Mouse (Mus musculus) MEL (cell line): Measurements from ENCODE around the gene Prmt2. TPM values are rescaled to one million over a fixed set of nuclear protein-coding genes. Genes with fewer than 3 reads are reported as not detected.

Experiments used
- DNase-seq: peaks from one replicate; pipeline ENCODE4 v3.0.0; 2011; ENCODE audit warnings: low read depth, low spot score
- H3K27ac ChIP-seq: 2 replicates; pipeline ENCODE4 v1.5.1; 2012; ENCODE audit warnings: low read depth, mild to moderate bottlenecking, control low read depth, low read length, moderate library complexity; ENCODE audit not compliant: control insufficient read depth
- H3K27me3 ChIP-seq, 2 experiments: fragments of 150-350 bp in 1 of 2; sonication (generic) in 1 of 2; 2 replicates each; pipeline ENCODE4 v1.6.1; 2012; ENCODE audit warnings: low read length in 2 of 2, mild to moderate bottlenecking in 2 of 2, improper control_type of control experiment in 1 of 2, moderate library complexity in 1 of 2; ENCODE audit not compliant: insufficient read depth in 2 of 2, control insufficient read depth in 1 of 2
- H3K36me3 ChIP-seq, 2 experiments: 2 replicates each; pipeline ENCODE4 v1.6.1; 2012 to 2014; ENCODE audit warnings: low read length in 2 of 2, improper control_type of control experiment in 1 of 2, inconsistent platforms in 1 of 2, mild to moderate bottlenecking in 1 of 2; ENCODE audit not compliant: insufficient read depth in 2 of 2, control insufficient read depth in 1 of 2
- H3K4me1 ChIP-seq, 2 experiments: fragments of 150-350 bp in 1 of 2; sonication (generic) in 1 of 2; 2 replicates each; pipeline ENCODE4 v1.6.1; 2012; ENCODE audit warnings: low read length in 2 of 2, improper control_type of control experiment in 1 of 2, mild to moderate bottlenecking in 1 of 2; ENCODE audit not compliant: insufficient read depth in 2 of 2, control insufficient read depth in 1 of 2
- H3K4me3 ChIP-seq, 2 experiments: fragments of 150-350 bp in 1 of 2; sonication (generic) in 1 of 2; 2 replicates each; pipeline ENCODE4 v1.5.1; 2012; ENCODE audit warnings: low read depth in 2 of 2, low read length in 2 of 2, mild to moderate bottlenecking in 2 of 2, moderate library complexity in 2 of 2, control low read depth in 1 of 2, improper control_type of control experiment in 1 of 2; ENCODE audit not compliant: control insufficient read depth in 1 of 2, insufficient read depth in 1 of 2
- H3K79me2 ChIP-seq: 2 replicates; pipeline ENCODE4 v1.6.1; 2012; ENCODE audit warnings: mild to moderate bottlenecking, low read length, moderate library complexity; ENCODE audit not compliant: control insufficient read depth, poor library complexity, insufficient read depth
- H3K9ac ChIP-seq: 2 replicates; pipeline ENCODE4 v1.6.1; 2012; ENCODE audit warnings: low read depth, mild to moderate bottlenecking, control low read depth, low read length, moderate library complexity; ENCODE audit not compliant: control insufficient read depth, poor library complexity, severe bottlenecking
- H3K9me3 ChIP-seq: fragments of 150-350 bp; sonication (generic); replicated peaks from 2 replicates; pipeline ENCODE4 v1.6.1; 2012; ENCODE audit warnings: mild to moderate bottlenecking, low read length, improper control_type of control experiment, moderate library complexity; ENCODE audit not compliant: insufficient read depth
- GATA1 ChIP-seq: IDR thresholded peaks from 2 replicates; pipeline ENCODE4 v1.6.1; 2011; ENCODE audit warnings: low read depth, low read length, improper control_type of control experiment
- JUND ChIP-seq: IDR thresholded peaks from 2 replicates; pipeline ENCODE4 v1.6.1; 2011; ENCODE audit warnings: low read depth, mild to moderate bottlenecking, improper control_type of control experiment, low read length
- MAFK ChIP-seq: IDR thresholded peaks from 2 replicates; pipeline ENCODE4 v1.6.1; 2011; ENCODE audit warnings: low read depth, mild to moderate bottlenecking, low read length, improper control_type of control experiment, borderline replicate concordance
- MAX ChIP-seq: IDR thresholded peaks from 2 replicates; pipeline ENCODE4 v1.6.1; 2011; ENCODE audit warnings: low read length, improper control_type of control experiment
- MEF2A ChIP-seq: IDR thresholded peaks from 2 replicates; pipeline ENCODE4 v1.6.1; 2014; ENCODE audit warnings: low read depth, mild to moderate bottlenecking, inconsistent platforms, low read length, improper control_type of control experiment; ENCODE audit not compliant: poor library complexity, insufficient replicate concordance, severe bottlenecking; ENCODE audit errors: extremely low read depth
- MYB ChIP-seq: IDR thresholded peaks from 2 replicates; pipeline ENCODE4 v1.6.1; 2011; ENCODE audit warnings: mild to moderate bottlenecking, low read depth, low read length, improper control_type of control experiment
- NELFE ChIP-seq: IDR thresholded peaks from 2 replicates; pipeline ENCODE4 v1.6.1; 2011; ENCODE audit warnings: low read depth, low read length, improper control_type of control experiment
- POLR2AphosphoS5 ChIP-seq: IDR thresholded peaks from 2 replicates; pipeline ENCODE4 v1.6.1; 2012; ENCODE audit warnings: low read depth, borderline replicate concordance, mild to moderate bottlenecking, inconsistent platforms, low read length, moderate library complexity, mixed read lengths
- RAD21 ChIP-seq: IDR thresholded peaks from 2 replicates; pipeline ENCODE4 v1.6.1; 2011; ENCODE audit warnings: mild to moderate bottlenecking, low read depth, low read length, improper control_type of control experiment
- SIN3A ChIP-seq: IDR thresholded peaks from 2 replicates; pipeline ENCODE4 v1.6.1; 2012; ENCODE audit warnings: low read length, improper control_type of control experiment, inconsistent platforms
- USF1 ChIP-seq: IDR thresholded peaks from 2 replicates; pipeline ENCODE4 v1.6.1; 2014; ENCODE audit warnings: low read depth, mild to moderate bottlenecking, inconsistent platforms, low read length, improper control_type of control experiment, moderate library complexity
- USF2 ChIP-seq, 2 experiments: IDR thresholded peaks; 2 replicates each; pipeline ENCODE4 v1.6.1; 2011 to 2012; ENCODE audit warnings: improper control_type of control experiment in 2 of 2, low read length in 2 of 2, borderline replicate concordance in 1 of 2, inconsistent platforms in 1 of 2, low read depth in 1 of 2, mild to moderate bottlenecking in 1 of 2; ENCODE audit not compliant: insufficient read depth in 1 of 2
- ZMIZ1 ChIP-seq: IDR thresholded peaks from 2 replicates; pipeline ENCODE4 v1.6.1; 2012; ENCODE audit warnings: low read depth, mild to moderate bottlenecking, inconsistent platforms, low read length, improper control_type of control experiment, moderate library complexity
- polyA plus RNA-seq, 2 experiments: library from polyadenylated mRNA; stranded (reverse) in 1 of 2; unstranded in 1 of 2; fragments of >175 nt in 1 of 2; fragments of >200 nt in 1 of 2; gene quantifications; 2 replicates each; pipeline versions ENCODE4 v1.2.1 to v1.2.4; 2012; ENCODE audit warnings: low replicate concordance in 2 of 2, low read depth in 1 of 2; ENCODE audit not compliant: insufficient read length in 2 of 2, insufficient read depth in 1 of 2, missing spikeins in 1 of 2
- total RNA-seq: library from RNA; depleted of rRNA; stranded (reverse); fragments of 300-350 nt; gene quantifications from 2 replicates; pipeline ENCODE4 v1.2.3, GENCODE M21; 2012

Prmt2 gene
- total and polyA plus RNA-seq, 3 experiments, result 6.7 to 12.6 TPM; not detected in 1

DNA sequence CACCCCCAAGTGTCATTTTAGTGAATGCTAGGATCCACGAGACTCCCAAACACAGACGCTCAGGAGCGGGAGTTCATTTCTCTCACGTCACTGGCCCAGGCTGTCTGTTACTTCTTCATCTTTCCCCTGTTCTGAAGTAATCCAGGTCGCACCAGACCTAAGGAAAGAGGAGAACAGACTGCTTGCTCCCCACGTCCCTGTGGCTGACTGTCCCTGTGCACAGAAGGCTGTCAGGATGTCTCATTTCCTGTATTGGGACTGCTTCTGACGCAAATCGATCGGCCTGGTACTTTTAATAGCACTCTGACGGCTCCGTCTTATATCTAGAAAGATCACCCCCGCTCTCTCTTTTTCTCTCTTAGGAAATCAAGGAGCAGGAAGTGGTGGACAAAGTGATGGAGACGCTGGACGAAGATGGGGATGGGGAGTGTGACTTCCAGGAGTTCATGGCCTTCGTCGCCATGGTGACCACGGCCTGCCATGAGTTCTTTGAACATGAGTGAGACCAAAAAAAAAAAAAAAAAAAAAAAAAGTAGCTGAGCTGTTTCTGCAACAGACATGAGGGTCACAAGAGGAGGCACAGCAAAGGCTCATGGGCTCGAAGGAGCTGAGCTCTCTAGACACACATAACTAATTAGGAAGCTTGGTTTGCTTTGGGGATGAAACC lies 22.0 kb upstream of the Prmt2 start:
- Histone ChIP-seq H3K4me3 (no peak overlapping the region), H3K27me3 (no peaks in the 10 kb centered on the region), H3K9ac (no peak overlapping the region), H3K79me2 (no peaks in the 10 kb centered on the region), H3K27ac (no peak overlapping the region), H3K4me1 (no peaks in the 10 kb centered on the region), H3K9me3 (no peaks in the 10 kb centered on the region), H3K36me3 (no peaks in the 10 kb centered on the region)
- no peak for DNase-seq
- TF ChIP-seq MAX (no peak), ZMIZ1 (no peak), MEF2A (no peak), POLR2AphosphoS5 (no peak), USF2 (IDR thresholded peaks at IDR 0.05; ENCODE audit: borderline replicate concordance in 1 of 2, insufficient read depth in 1 of 2, low read depth in 1 of 2, low read length in 2 of 2) (no peak), GATA1 (no peak), SIN3A (no peak), MYB (no peak), MAFK (no peak)

DNA sequence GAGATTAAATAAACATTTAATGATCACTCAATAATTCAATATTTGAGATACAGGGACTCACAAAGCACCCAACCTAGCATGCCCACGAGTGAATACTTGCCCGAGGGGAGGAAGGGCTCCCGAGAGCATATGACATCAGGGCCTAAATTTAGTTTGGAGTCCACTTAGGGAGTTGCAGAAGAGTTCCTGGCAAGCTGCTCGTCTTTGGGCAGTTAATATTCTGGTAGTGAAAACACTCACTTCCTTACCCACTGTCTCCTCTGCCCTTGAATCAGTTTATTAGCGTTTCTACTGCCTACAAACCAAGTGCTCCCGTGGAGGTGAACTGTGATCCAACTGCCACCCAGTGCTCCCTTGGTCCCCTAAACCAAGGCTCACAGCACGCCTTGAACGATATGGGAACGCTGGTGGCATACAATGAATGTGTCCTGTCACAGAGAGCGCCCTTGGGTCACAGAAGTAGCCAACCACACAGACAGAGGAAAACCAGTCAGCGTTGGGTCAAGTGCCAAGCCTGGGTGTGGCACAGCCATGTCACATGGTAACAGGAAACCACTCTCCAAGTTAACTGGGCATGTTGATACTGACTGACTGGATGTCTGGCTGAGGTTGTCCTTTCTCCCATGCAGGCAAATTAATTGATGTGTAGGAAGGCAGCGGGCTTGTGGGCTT lies 20.2 kb upstream of the Prmt2 start:
- Histone ChIP-seq H3K36me3 (no peaks in the 10 kb centered on the region), H3K79me2 (no peaks in the 10 kb centered on the region), H3K9ac (no peak overlapping the region), H3K4me3 (no peak overlapping the region), H3K4me1 (no peaks in the 10 kb centered on the region), H3K27me3 (no peaks in the 10 kb centered on the region), H3K9me3 (no peaks in the 10 kb centered on the region), H3K27ac (no peak overlapping the region)
- TF ChIP-seq MAX, result no peak
- TF ChIP-seq NELFE, result no peak
- TF ChIP-seq JUND, result no peak
- DNase-seq, result no peak

DNA sequence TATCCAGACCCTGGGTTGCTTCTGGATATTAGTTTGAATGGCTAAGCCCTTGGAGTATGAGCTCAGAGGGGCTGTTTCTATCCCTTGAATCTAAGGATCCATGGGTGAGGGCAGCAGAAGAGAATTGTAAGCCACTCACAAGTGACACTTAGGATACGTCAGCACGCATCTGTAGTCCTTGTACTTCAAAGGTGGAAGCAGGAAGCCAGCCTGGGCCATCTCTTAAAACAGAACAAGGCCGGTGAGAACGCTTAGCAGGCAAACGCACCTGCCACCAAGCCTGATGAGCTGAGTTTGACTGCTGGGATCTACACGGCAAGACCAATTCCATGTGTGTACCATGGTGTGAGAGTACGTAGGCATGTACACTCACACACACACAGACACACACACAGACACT lies 19.6 kb upstream of the Prmt2 start:
- no peak overlapping the region for H3K4me3 ChIP-seq
- no peak overlapping the region for H3K27ac ChIP-seq

More for the DNA sequence above, 19.6 kb upstream of the Prmt2 start:
- DNase-seq, result no peak
- Histone ChIP-seq H3K79me2 (no peaks in the 10 kb centered on the region), H3K9ac (no peak overlapping the region), H3K27me3 (no peaks in the 10 kb centered on the region), H3K36me3 (no peaks in the 10 kb centered on the region), H3K9me3 (no peaks in the 10 kb centered on the region), H3K4me1 (no peaks in the 10 kb centered on the region)
- no peak for TF ChIP-seq ZMIZ1
- no peak for TF ChIP-seq USF1
- no peak for TF ChIP-seq RAD21
